Mouse (Mus musculus) urinary bladder, postnatal 36 days (tissue): ENCODE results near the gene Wdr95.

ENCODE experiments used
- DNase-seq, 2 experiments: peaks; one replicate each; pipeline ENCODE4 v3.0.0; 2022; ENCODE audit warnings: low spot score in 2 of 2, mixed read lengths in 1 of 2

The Wdr95 gene

GRCm38 (mm10) chr5:149527999-149528729 lies at the start of gene Wdr95:
Gene Wdr95 (plus strand): TSS chr5:149528679.
- DNase-seq: no peak

- no peak for DNase-seq
Measured at GRCm38 (mm10) chr5:149481920-149482319, 46.6 kb upstream of the Wdr95 start.

GRCm38 (mm10) chr5:149483321-149484052 lies 45.0 kb upstream of the Wdr95 start:
- DNase-seq: no peak

- DNase-seq: no peak
Measured at GRCm38 (mm10) chr5:149484270-149484669, 44.2 kb upstream of the Wdr95 start.

GRCm38 (mm10) chr5:149485447-149485846 lies 43.0 kb upstream of the Wdr95 start:
- DNase-seq: no peak

- DNase-seq: no peak
Measured at GRCm38 (mm10) chr5:149488360-149489021, 40.0 kb upstream of the Wdr95 start.

- DNase-seq: no peak
Measured at GRCm38 (mm10) chr5:149489136-149489535, 39.3 kb upstream of the Wdr95 start.

GRCm38 (mm10) chr5:149490275-149490674 lies 38.2 kb upstream of the Wdr95 start:
- DNase-seq: no peak

- no peak for DNase-seq
Measured at GRCm38 (mm10) chr5:149495655-149496054, 32.8 kb upstream of the Wdr95 start.

- DNase-seq: no peak
Measured at GRCm38 (mm10) chr5:149496401-149497066, 31.9 kb upstream of the Wdr95 start.

GRCm38 (mm10) chr5:149499936-149500335 lies 28.5 kb upstream of the Wdr95 start:
- DNase-seq: no peak

- no peak for DNase-seq
Measured at GRCm38 (mm10) chr5:149503423-149504175, 24.9 kb upstream of the Wdr95 start.

- DNase-seq: no peak
Measured at GRCm38 (mm10) chr5:149504985-149505384, 23.5 kb upstream of the Wdr95 start.

GRCm38 (mm10) chr5:149506033-149506432 lies 22.4 kb upstream of the Wdr95 start:
- DNase-seq: no peak

- DNase-seq: no peak
Measured at GRCm38 (mm10) chr5:149508094-149509029, 20.1 kb upstream of the Wdr95 start.

GRCm38 (mm10) chr5:149510323-149510722 lies 18.2 kb upstream of the Wdr95 start:
- DNase-seq: no peak

- DNase-seq: no peak
Measured at GRCm38 (mm10) chr5:149512695-149513094, 15.8 kb upstream of the Wdr95 start.

GRCm38 (mm10) chr5:149513438-149514086 lies 14.9 kb upstream of the Wdr95 start:
- no peak for DNase-seq

GRCm38 (mm10) chr5:149514087-149514671 lies 14.3 kb upstream of the Wdr95 start:
- DNase-seq: peak in 1 of 2 experiments; percentile 11
